In the genomic region with DNA sequence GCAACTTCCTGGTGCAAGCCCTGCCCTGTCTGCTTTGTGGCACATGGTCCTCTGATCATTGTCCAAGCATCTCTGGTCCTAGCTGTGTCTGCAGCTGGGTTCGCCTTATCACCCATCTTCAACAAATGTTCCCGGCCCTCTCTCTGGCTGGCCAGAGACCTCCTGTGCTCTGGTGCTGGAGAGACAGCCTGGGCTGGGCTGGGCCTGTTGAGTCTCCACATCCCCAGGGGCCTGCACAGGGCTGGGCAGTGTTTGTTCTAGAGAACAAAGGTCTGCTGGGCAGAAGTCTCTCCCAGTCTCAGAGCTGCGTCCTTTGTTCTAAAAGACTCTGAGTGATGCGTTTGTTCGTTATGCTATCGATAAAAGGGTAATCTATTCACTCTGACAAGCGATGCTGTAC, we compare ENCODE assay signal across 18 mouse cellular contexts. TPM values are rescaled to one million over a fixed set of nuclear protein-coding genes. Genes with fewer than 3 reads are reported as not detected.
A peak's percentile ranks its signal among the peaks of the same experiment; 100 is the strongest.
DNase-seq lines count a peak whose midpoint lies in the region; ATAC-seq and TF ChIP-seq lines count a peak whose summit lies in the region.
"Had no signal": no experiment of that assay in that cellular context is flagged by ENCODE, and none has a peak within 500 bp of the region (broad histone marks: within the 10 kb centered on the region; RNA-seq: fewer than 3 reads in every experiment).

No protein-coding gene starts in this region.

- no peak overlapping the region for H3K9ac ChIP-seq in forebrain, embryonic 12.5 days
- no peak overlapping the region for H3K9ac ChIP-seq in forebrain, postnatal 0 days
- no peak overlapping the region for H3K9ac ChIP-seq in midbrain, postnatal 0 days (replicated peaks; ENCODE audit: low read length, poor library complexity, severe bottlenecking)
- H3K9ac ChIP-seq: lung, embryonic 15.5 days had no signal

- H3K9me3 ChIP-seq in forebrain, embryonic 12.5 days: no peaks in the 10 kb centered on the region
- H3K9me3 ChIP-seq in forebrain, postnatal 0 days (ENCODE audit: low read length): no peaks in the 10 kb centered on the region
- no peaks in the 10 kb centered on the region for H3K9me3 ChIP-seq in midbrain, embryonic 10.5 days (replicated peaks)
- H3K9me3 ChIP-seq in midbrain, postnatal 0 days (ENCODE audit: low read length): no peaks in the 10 kb centered on the region
- H3K9me3 ChIP-seq: lung, embryonic 15.5 days had no signal

- H3K27me3 ChIP-seq in forebrain, embryonic 12.5 days: peaks cover 28% of the 10 kb centered on the region
- 0 out of 2 replicates have a peak, but pooled peaks cover 4% of the 10 kb centered on the region for H3K27me3 ChIP-seq in forebrain, postnatal 0 days (ENCODE audit: insufficient read depth, low read length)
- H3K27me3 ChIP-seq in midbrain, embryonic 10.5 days (ENCODE audit: low read depth, poor library complexity, severe bottlenecking): peaks cover 41% of the 10 kb centered on the region
- 0 out of 2 replicates have a peak, but pooled peaks cover 3% of the 10 kb centered on the region for H3K27me3 ChIP-seq in midbrain, postnatal 0 days (ENCODE audit: insufficient read depth, low read length)
- H3K27me3 ChIP-seq: lung, embryonic 15.5 days had no signal

- peaks cover 78% of the 10 kb centered on the region for H3K4me1 ChIP-seq in forebrain, embryonic 12.5 days
- peaks cover 17% of the 10 kb centered on the region for H3K4me1 ChIP-seq in forebrain, postnatal 0 days (ENCODE audit: insufficient read depth)
- H3K4me1 ChIP-seq in midbrain, embryonic 10.5 days: peaks cover 98% of the 10 kb centered on the region
- H3K4me1 ChIP-seq in midbrain, postnatal 0 days (ENCODE audit: insufficient read depth, low read length): peaks cover 16% of the 10 kb centered on the region; the same call in 1 of the 2 replicates

- no peak overlapping the region for H3K4me2 ChIP-seq in forebrain, embryonic 12.5 days
- H3K4me2 ChIP-seq in forebrain, postnatal 0 days (ENCODE audit: low read depth): no peak overlapping the region
- no peak overlapping the region for H3K4me2 ChIP-seq in midbrain, postnatal 0 days (ENCODE audit: low read depth, low read length, poor library complexity, severe bottlenecking)
- H3K4me2 ChIP-seq: heart, embryonic 11.5 days; lung, embryonic 15.5 days had no signal

- no peaks in the 10 kb centered on the region for H3K36me3 ChIP-seq in forebrain, embryonic 12.5 days (replicated peaks)
- no peaks in the 10 kb centered on the region for H3K36me3 ChIP-seq in forebrain, postnatal 0 days (ENCODE audit: insufficient read depth)
- H3K36me3 ChIP-seq in midbrain, embryonic 10.5 days: no peaks in the 10 kb centered on the region
- H3K36me3 ChIP-seq in midbrain, postnatal 0 days (ENCODE audit: insufficient read depth, low read length): no peaks in the 10 kb centered on the region
- H3K36me3 ChIP-seq: lung, embryonic 15.5 days had no signal

- no peak overlapping the region for H3K4me3 ChIP-seq in forebrain, embryonic 12.5 days (replicated peaks)
- H3K4me3 ChIP-seq in forebrain, postnatal 0 days (ENCODE audit: low read depth, low read length): no peak overlapping the region
- H3K4me3 ChIP-seq in midbrain, embryonic 10.5 days: no peak overlapping the region
- no peak overlapping the region for H3K4me3 ChIP-seq in midbrain, postnatal 0 days (ENCODE audit: low read depth, low read length)
- H3K4me3 ChIP-seq: lung, embryonic 15.5 days had no signal

- DNase-seq in forebrain, postnatal 0 days: no peak
- no peak for DNase-seq in midbrain, embryonic 10.5 days (ENCODE audit: low spot score)
- DNase-seq in midbrain, postnatal 0 days (ENCODE audit: low spot score): no peak
- DNase-seq in lung, postnatal 36 days: peak; percentile 66
- DNase-seq in layer of hippocampus, adult 8-10 months (ENCODE audit: low spot score in 2 of 2): no peak
- no peak for DNase-seq in testis, postnatal 14 days (ENCODE audit: low spot score)
- DNase-seq: B cell, adult 2 months; cerebellum, postnatal 36 days; heart, postnatal 36 days; right cerebral cortex, adult 18-20 months; spleen, adult 18-20 months; thymus, postnatal 36 days had no signal

- ATAC-seq in forebrain, embryonic 12.5 days (ENCODE audit: low FRiP score): no peak
- ATAC-seq in forebrain, postnatal 0 days: no peak
- ATAC-seq in midbrain, postnatal 0 days (ENCODE audit: low FRiP score): no peak
- ATAC-seq: intestine, postnatal 0 days had no signal

- 40% methylated on average over 7 of the region's 7 CpGs for WGBS in forebrain, embryonic 12.5 days
- 46% methylated on average over 7 of the region's 7 CpGs for WGBS in forebrain, postnatal 0 days
- 56% methylated on average over 7 of the region's 7 CpGs for WGBS in midbrain, embryonic 10.5 days
- 36% methylated on average over 7 of the region's 7 CpGs for WGBS in midbrain, postnatal 0 days

- TF ChIP-seq CTCF in forebrain, postnatal 0 days (IDR thresholded peaks at IDR 0.05; ENCODE audit: low read depth): no peak
- no peak for TF ChIP-seq CTCF in midbrain, postnatal 0 days (IDR thresholded peaks at IDR 0.05)

- peak overlapping the region; percentile 83 for H3K27ac ChIP-seq in forebrain, embryonic 12.5 days
- H3K27ac ChIP-seq in forebrain, postnatal 0 days (ENCODE audit: low read depth, low read length): no peak overlapping the region
- H3K27ac ChIP-seq in midbrain, embryonic 10.5 days (replicated peaks): peak overlapping the region; percentile 90
- H3K27ac ChIP-seq in midbrain, postnatal 0 days (ENCODE audit: low read depth, low read length): no peak overlapping the region
- H3K27ac ChIP-seq: kidney, postnatal 0 days; stomach, postnatal 0 days had no signal

RNA-seq across cellular contexts. Expression of a gene that starts 28.0 kb away (rescaled TPM):
- polyA plus RNA-seq in forebrain, embryonic 12.5 days (2016; fragmentation: Nextera tagmentation; extraction: Ambion mirVana): 49.9 and 60.6 TPM in 2 replicates
- total RNA-seq in forebrain, postnatal 0 days (2014; rRNA removed): 45.0 and 69.2 TPM in 2 replicates
- polyA plus RNA-seq in forebrain, postnatal 0 days (2015; fragmentation: Nextera tagmentation; extraction: Ambion mirVana): 35.0 and 41.4 TPM in 2 replicates
- polyA plus RNA-seq in midbrain, embryonic 10.5 days (2016; fragmentation: Nextera tagmentation; extraction: Ambion mirVana): 56.0 and 57.6 TPM in 2 replicates
- total RNA-seq in midbrain, postnatal 0 days (2014; rRNA removed): 65.7 and 69.7 TPM in 2 replicates
- polyA plus RNA-seq in midbrain, postnatal 0 days (2015; fragmentation: Nextera tagmentation; extraction: Ambion mirVana): 52.7 and 67.5 TPM in 2 replicates
- total RNA-seq in layer of hippocampus, adult 8-10 months (2022): 10 to 100 TPM; 43.9 to 50.8 (median 49.6) TPM

RNA-seq across cellular contexts. Expression of a gene that starts 31.5 kb away (rescaled TPM):
- polyA plus RNA-seq in forebrain, embryonic 12.5 days (2016; fragmentation: Nextera tagmentation; extraction: Ambion mirVana): 200 and 211 TPM in 2 replicates
- total RNA-seq in forebrain, postnatal 0 days (2014; rRNA removed): 14.8 and 19.3 TPM in 2 replicates
- 14.1 and 14.9 TPM in 2 replicates for polyA plus RNA-seq in forebrain, postnatal 0 days (2015; fragmentation: Nextera tagmentation; extraction: Ambion mirVana)
- polyA plus RNA-seq in midbrain, embryonic 10.5 days (2016; fragmentation: Nextera tagmentation; extraction: Ambion mirVana): 290 and 301 TPM in 2 replicates
- 11.4 and 16.2 TPM in 2 replicates for total RNA-seq in midbrain, postnatal 0 days (2014; rRNA removed)
- 7.6 and 7.7 TPM in 2 replicates for polyA plus RNA-seq in midbrain, postnatal 0 days (2015; fragmentation: Nextera tagmentation; extraction: Ambion mirVana)
- total RNA-seq in layer of hippocampus, adult 8-10 months (2022): 1 to 10 TPM; 4.4 to 7.0 (median 5.5) TPM

RNA-seq across cellular contexts. Expression of a gene that starts 55.2 kb away (rescaled TPM):
- polyA plus RNA-seq in forebrain, embryonic 12.5 days (2016; fragmentation: Nextera tagmentation; extraction: Ambion mirVana): 248 and 258 TPM in 2 replicates
- 917 and 954 TPM in 2 replicates for total RNA-seq in forebrain, postnatal 0 days (2014; rRNA removed)
- polyA plus RNA-seq in forebrain, postnatal 0 days (2015; fragmentation: Nextera tagmentation; extraction: Ambion mirVana): 702 and 718 TPM in 2 replicates
- 69.4 and 117 TPM in 2 replicates for polyA plus RNA-seq in midbrain, embryonic 10.5 days (2016; fragmentation: Nextera tagmentation; extraction: Ambion mirVana)
- 883 and 1,011 TPM in 2 replicates for total RNA-seq in midbrain, postnatal 0 days (2014; rRNA removed)
- 727 and 776 TPM in 2 replicates for polyA plus RNA-seq in midbrain, postnatal 0 days (2015; fragmentation: Nextera tagmentation; extraction: Ambion mirVana)
- total RNA-seq in layer of hippocampus, adult 8-10 months (2022): 100 to 1,000 TPM; 160 to 178 (median 170) TPM

Comparison
In these comparisons a context has a peak if more than half of its experiments do, and no peak if none do; other contexts are left out.
1. H3K27ac ChIP-seq: peak in forebrain, embryonic 12.5 days (single experiment) and midbrain, embryonic 10.5 days (single experiment); none in forebrain, postnatal 0 days (single experiment) and midbrain, postnatal 0 days (single experiment).
2. RNA of a gene that starts 31.5 kb away (polyA plus RNA-seq): 290 to 301 TPM in midbrain, embryonic 10.5 days and 200 to 211 TPM in forebrain, embryonic 12.5 days; 14.1 to 14.9 TPM in forebrain, postnatal 0 days and 7.6 to 7.7 TPM in midbrain, postnatal 0 days; every median in the first group is over 10 times any median in the second.